Mouse (Mus musculus): ENCODE measurements at regions not wholly inside any gene's neighbourhood (a gene's known extent, or its start where the extent isn't known, plus 50 kb on each side); places are given as distances from the start of the nearest gene placed in this dataset.
"Not testable (repeated sequence)": the region's sequence is repeated elsewhere in the genome, so short reads cannot be mapped to it uniquely, and the experiment has no call there.

- no peak for ATAC-seq (ENCODE audit: low FRiP score)
- Histone ChIP-seq H3K27me3 (no peaks in the 10 kb centered on the region), H3K9me3 (replicated peaks) (no peaks in the 10 kb centered on the region)
Measured at GRCm38 (mm10) chr17:47245635-47246034, 123.1 kb upstream of the Mrps10 start.

GRCm38 (mm10) chr17:47239086-47239485, 129.6 kb upstream of the Mrps10 start:
- Histone ChIP-seq H3K36me3 (peaks cover 31% of the 10 kb centered on the region), H3K9me3 (replicated peaks) (no peaks in the 10 kb centered on the region), H3K27me3 (no peaks in the 10 kb centered on the region), H3K9ac (no peak overlapping the region), H3K4me3 (no peak overlapping the region), H3K4me2 (replicated peaks) (no peak overlapping the region), H3K4me1 (no peaks in the 10 kb centered on the region), H3K27ac (no peak overlapping the region)
- WGBS: 89% methylated on average over 4 of the region's 4 CpGs
- no peak for ATAC-seq (ENCODE audit: low FRiP score)

More at GRCm38 (mm10) chr17:47245635-47246034, 123.1 kb upstream of the Mrps10 start:
- Histone ChIP-seq H3K4me3 (no peak overlapping the region), H3K4me2 (replicated peaks) (no peak overlapping the region), H3K27ac (no peak overlapping the region), H3K36me3 (peaks cover 16% of the 10 kb centered on the region; the same call in 1 of the 2 replicates), H3K4me1 (peaks cover 5% of the 10 kb centered on the region), H3K9ac (no peak overlapping the region)
- WGBS: 90% methylated on average over 9 of the region's 9 CpGs

- H3K27me3 ChIP-seq; H3K9me3 ChIP-seq (replicated peaks); H3K9ac ChIP-seq; H3K4me2 ChIP-seq (replicated peaks); ATAC-seq (ENCODE audit: low FRiP score); H3K4me1 ChIP-seq; H3K4me3 ChIP-seq; H3K27ac ChIP-seq: not testable (repeated sequence)
- 95% methylated on average over 3 of the region's 3 CpGs for WGBS
- peaks cover 24% of the 10 kb centered on the region for H3K36me3 ChIP-seq
Measured at GRCm38 (mm10) chr17:47237881-47238280, 130.8 kb upstream of the Mrps10 start.

DNA sequence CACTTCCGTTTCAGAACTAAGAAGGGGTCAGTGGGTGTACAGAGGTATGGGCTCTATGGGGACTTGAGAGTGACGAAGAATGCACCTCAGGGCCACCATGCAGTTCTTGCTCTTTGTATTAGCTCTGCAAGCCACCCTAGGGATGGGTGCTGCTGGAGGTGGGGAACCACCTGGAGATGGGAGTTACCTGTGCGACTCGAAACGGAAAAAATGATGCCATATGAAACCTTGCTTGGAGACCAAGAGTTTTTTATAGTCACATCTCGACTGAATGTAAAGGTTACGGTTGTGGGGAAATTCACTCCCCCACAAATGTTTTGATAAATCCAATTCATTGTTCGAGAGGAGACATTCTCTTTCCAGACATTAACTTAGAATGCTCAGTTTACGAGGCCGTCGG, 134.3 kb upstream of the Mrps10 start:
- no peaks in the 10 kb centered on the region for H3K4me1 ChIP-seq
- WGBS: 95% methylated on average over 11 of the region's 11 CpGs
- H3K4me3 ChIP-seq: no peak overlapping the region
- H3K36me3 ChIP-seq: peaks cover 35% of the 10 kb centered on the region
- no peaks in the 10 kb centered on the region for H3K9me3 ChIP-seq (replicated peaks)
- H3K9ac ChIP-seq: no peak overlapping the region
- H3K27me3 ChIP-seq: no peaks in the 10 kb centered on the region
- H3K27ac ChIP-seq: no peak overlapping the region
- no peak for ATAC-seq (ENCODE audit: low FRiP score)
- no peak overlapping the region for H3K4me2 ChIP-seq (replicated peaks)

- no peaks in the 10 kb centered on the region; the same call in 1 of the 2 replicates for H3K9me3 ChIP-seq (replicated peaks)
- no peaks in the 10 kb centered on the region for H3K4me1 ChIP-seq
- peaks cover 35% of the 10 kb centered on the region for H3K36me3 ChIP-seq
- H3K27me3 ChIP-seq: no peaks in the 10 kb centered on the region
- H3K27ac ChIP-seq: no peak overlapping the region
- H3K4me2 ChIP-seq (replicated peaks): no peak overlapping the region
- no peak overlapping the region for H3K9ac ChIP-seq
- no peak for ATAC-seq (ENCODE audit: low FRiP score)
- WGBS: 83% methylated on average over 8 of the region's 8 CpGs
- H3K4me3 ChIP-seq: no peak overlapping the region
Measured at GRCm38 (mm10) chr17:47233003-47233678, 135.5 kb upstream of the Mrps10 start.

DNA sequence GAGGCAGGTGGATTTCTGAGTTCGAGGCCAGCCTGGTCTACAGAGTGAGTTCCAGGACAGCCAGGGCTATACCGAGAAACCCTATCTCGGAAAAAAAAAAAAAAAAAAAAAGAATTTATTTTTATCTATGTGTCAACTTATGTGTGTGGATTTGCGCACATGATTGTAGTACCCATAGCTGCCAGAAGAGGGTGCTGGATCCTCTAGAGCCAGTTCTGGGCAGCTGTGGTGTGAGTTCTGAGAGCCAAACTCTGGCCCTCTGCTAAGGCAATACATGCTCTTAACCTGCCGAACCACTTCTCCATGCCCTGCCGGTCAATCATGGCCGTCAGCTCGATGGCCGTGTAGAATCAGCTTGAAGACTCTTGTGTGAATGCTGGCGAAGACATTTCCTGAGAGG, 138.0 kb upstream of the Mrps10 start:
- Histone ChIP-seq H3K4me2 (replicated peaks) (no peak overlapping the region), H3K27me3 (no peaks in the 10 kb centered on the region), H3K4me3 (no peak overlapping the region), H3K36me3 (peaks cover 26% of the 10 kb centered on the region), H3K4me1 (no peaks in the 10 kb centered on the region), H3K27ac (no peak overlapping the region), H3K9me3 (replicated peaks) (no peaks in the 10 kb centered on the region; the same call in 1 of the 2 replicates), H3K9ac (no peak overlapping the region)
- ATAC-seq (ENCODE audit: low FRiP score): no peak
- WGBS: 89% methylated on average over 10 of the region's 10 CpGs

GRCm38 (mm10) chr17:47226391-47226790, 142.3 kb upstream of the Mrps10 start:
- 82% methylated on average over 11 of the region's 11 CpGs for WGBS
- peaks cover 14% of the 10 kb centered on the region for H3K36me3 ChIP-seq
- H3K4me1 ChIP-seq: no peaks in the 10 kb centered on the region
- no peak overlapping the region for H3K27ac ChIP-seq
- no peak for ATAC-seq (ENCODE audit: low FRiP score)
- H3K4me2 ChIP-seq (replicated peaks): no peak overlapping the region
- no peak overlapping the region for H3K9ac ChIP-seq
- no peak overlapping the region for H3K4me3 ChIP-seq
- H3K27me3 ChIP-seq: no peaks in the 10 kb centered on the region
- H3K9me3 ChIP-seq (replicated peaks): no peaks in the 10 kb centered on the region; the same call in 1 of the 2 replicates

DNA sequence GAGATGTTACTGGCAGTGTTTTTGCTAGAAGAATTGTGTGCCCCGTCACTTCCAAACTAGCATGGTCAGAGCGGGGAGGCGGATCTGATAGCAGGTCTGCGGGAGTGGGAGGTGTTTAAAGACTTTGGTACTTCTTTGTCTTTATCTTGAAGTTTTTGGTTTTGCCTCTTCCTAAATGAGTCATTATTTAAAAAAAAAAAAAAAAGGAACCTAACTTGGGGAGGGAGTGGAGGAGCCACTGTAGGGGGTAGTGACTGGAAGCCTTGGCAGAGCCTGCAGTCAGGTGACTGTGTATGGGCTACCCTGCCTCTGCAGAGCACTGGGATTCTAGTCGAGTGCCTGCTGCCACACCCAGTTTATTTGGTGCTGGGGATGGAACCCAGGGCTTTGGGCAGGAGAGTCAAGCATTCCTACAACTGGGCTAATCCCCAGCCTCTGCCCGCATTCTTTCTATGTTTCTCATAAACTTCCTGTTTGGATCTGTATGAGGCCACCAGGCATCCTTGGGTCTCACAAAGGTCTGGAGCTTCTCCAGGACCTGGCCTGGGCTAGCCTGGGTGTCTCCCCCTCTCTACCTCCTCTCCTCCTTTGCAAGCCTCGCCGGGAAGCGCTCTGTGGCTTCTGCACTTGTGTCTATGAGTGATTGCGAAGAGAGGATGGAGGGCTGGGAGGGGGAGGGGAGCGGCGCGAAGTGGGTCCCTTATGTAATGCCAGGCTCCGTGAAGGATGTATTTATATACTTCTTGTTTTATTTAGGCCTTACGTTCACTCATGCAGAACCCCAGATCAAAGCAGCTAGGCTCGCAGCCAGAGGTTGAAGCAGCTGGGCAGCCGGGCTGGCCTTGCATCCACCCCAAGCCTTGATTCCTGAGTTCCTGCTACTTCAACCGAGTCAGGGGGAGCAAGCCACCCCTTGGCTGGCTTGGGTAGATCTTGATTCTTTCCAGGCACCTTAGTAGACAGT, 143.1 kb upstream of the Mrps10 start:
- no peak overlapping the region for H3K4me2 ChIP-seq (replicated peaks)
- H3K9me3 ChIP-seq (replicated peaks): no peaks in the 10 kb centered on the region; the same call in 1 of the 2 replicates
- no peak overlapping the region for H3K27ac ChIP-seq
- H3K36me3 ChIP-seq: peaks cover 6% of the 10 kb centered on the region
- H3K4me1 ChIP-seq: no peaks in the 10 kb centered on the region
- ATAC-seq (ENCODE audit: low FRiP score): no peak
- no peak overlapping the region for H3K9ac ChIP-seq
- WGBS: 71% methylated on average over 18 of the region's 18 CpGs
- H3K4me3 ChIP-seq: no peak overlapping the region
- H3K27me3 ChIP-seq: no peaks in the 10 kb centered on the region

DNA sequence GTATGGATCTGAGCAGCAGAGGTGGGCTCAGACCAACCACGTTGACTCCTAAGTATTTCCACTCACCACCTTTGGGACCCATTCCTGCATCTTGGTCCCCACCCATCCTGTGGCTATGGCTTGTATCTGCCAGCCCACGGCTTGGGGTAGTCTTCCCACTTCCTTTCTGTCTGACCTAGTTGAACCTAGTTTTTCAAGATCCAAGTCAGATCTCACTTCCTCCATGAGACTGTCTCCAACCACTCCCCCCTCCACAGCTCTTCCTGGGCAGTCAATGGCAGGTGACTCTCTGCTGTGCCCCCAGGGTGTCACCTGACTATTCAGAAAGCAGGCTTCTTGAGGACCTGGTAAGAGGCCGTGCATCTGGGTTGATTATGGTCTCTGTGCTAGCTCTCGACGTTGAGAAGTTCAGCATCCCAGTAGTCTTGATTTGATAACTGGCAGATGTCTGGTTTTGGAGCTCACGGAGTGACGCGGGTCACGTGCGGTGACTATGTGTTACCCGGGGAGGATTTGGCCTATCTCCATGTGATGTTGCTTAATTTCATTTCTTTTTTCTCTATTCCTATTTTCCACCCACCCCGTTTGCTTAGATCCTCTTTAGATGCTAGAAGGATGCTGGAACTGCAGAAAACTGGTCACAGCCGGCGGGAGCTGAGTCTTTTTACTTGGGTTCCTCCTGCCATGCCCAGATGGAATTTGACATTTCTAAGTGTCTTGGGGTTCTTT, 147.5 kb upstream of the Mrps10 start:
- H3K4me3 ChIP-seq: no peak overlapping the region
- no peaks in the 10 kb centered on the region for H3K36me3 ChIP-seq
- H3K4me1 ChIP-seq: no peaks in the 10 kb centered on the region
- H3K27me3 ChIP-seq: no peaks in the 10 kb centered on the region
- H3K9me3 ChIP-seq (replicated peaks): no peaks in the 10 kb centered on the region
- 93% methylated on average over 14 of the region's 14 CpGs for WGBS
- no peak overlapping the region for H3K4me2 ChIP-seq (replicated peaks)
- no peak overlapping the region for H3K9ac ChIP-seq
- no peak for ATAC-seq (ENCODE audit: low FRiP score)
- no peak overlapping the region for H3K27ac ChIP-seq

- Histone ChIP-seq H3K9me3 (replicated peaks) (no peaks in the 10 kb centered on the region), H3K27me3 (no peaks in the 10 kb centered on the region), H3K27ac (no peak overlapping the region), H3K9ac (no peak overlapping the region), H3K4me2 (replicated peaks) (no peak overlapping the region), H3K4me1 (no peaks in the 10 kb centered on the region), H3K36me3 (no peaks in the 10 kb centered on the region), H3K4me3 (no peak overlapping the region)
- WGBS: 85% methylated on average over 2 of the region's 2 CpGs
- ATAC-seq (ENCODE audit: low FRiP score): no peak
Measured at GRCm38 (mm10) chr17:47219846-47220245, 148.8 kb upstream of the Mrps10 start.

- no peak for ATAC-seq (ENCODE audit: low FRiP score)
- 94% methylated on average over 3 of the region's 3 CpGs for WGBS
- H3K9ac ChIP-seq: no peak overlapping the region
Measured at GRCm38 (mm10) chr17:47216490-47216889, 152.2 kb upstream of the Mrps10 start.

GRCm38 (mm10) chr17:47215841-47216240, 152.8 kb upstream of the Mrps10 start:
- H3K4me1 ChIP-seq: no peaks in the 10 kb centered on the region
- H3K4me2 ChIP-seq (replicated peaks): no peak overlapping the region
- ATAC-seq (ENCODE audit: low FRiP score): no peak
- no peak overlapping the region for H3K27ac ChIP-seq
- H3K36me3 ChIP-seq: no peaks in the 10 kb centered on the region; the same call in 1 of the 2 replicates
- no peak overlapping the region for H3K9ac ChIP-seq
- H3K27me3 ChIP-seq: no peaks in the 10 kb centered on the region
- no peaks in the 10 kb centered on the region for H3K9me3 ChIP-seq (replicated peaks)
- 96% methylated on average over 2 of the region's 2 CpGs for WGBS
- no peak overlapping the region for H3K4me3 ChIP-seq

More at GRCm38 (mm10) chr17:47216490-47216889, 152.2 kb upstream of the Mrps10 start:
- H3K9me3 ChIP-seq (replicated peaks): no peaks in the 10 kb centered on the region
- H3K4me1 ChIP-seq: no peaks in the 10 kb centered on the region
- H3K27me3 ChIP-seq: no peaks in the 10 kb centered on the region
- H3K27ac ChIP-seq: no peak overlapping the region
- H3K4me2 ChIP-seq (replicated peaks): no peak overlapping the region
- no peak overlapping the region for H3K4me3 ChIP-seq
- H3K36me3 ChIP-seq: no peaks in the 10 kb centered on the region; the same call in 1 of the 2 replicates
